Mouse (Mus musculus): ENCODE measurements around the gene Iqgap1.

DNA sequence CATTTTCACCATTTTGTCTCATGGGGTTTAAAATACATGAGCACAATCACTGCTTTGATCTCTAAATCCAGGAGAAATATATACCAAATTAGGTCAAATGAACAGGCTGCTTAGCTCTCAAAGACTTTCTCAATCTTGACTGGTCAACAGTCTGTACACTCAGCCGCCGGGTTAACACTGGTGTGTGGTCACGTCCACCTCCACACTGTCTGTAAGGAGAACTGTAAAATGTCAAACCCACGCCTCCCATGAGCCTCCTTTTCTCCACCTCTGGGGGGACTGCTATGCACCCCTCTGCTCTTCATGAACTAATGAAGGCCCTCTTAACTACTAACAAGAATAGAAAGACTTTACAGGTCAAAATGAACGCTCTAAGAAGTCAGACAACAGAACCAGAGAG lies 36.2 kb downstream of the Iqgap1 start:
- TF ChIP-seq CTCF (IDR thresholded peaks at IDR 0.05; ENCODE audit: low read depth, low read length), result no peak
- no peak for TF ChIP-seq POLR2A (IDR thresholded peaks at IDR 0.05; ENCODE audit: extremely low read depth, insufficient read depth, low read length)
